Mouse (Mus musculus) heart, adult 2 months (tissue): ENCODE measurements around the gene Cpa3. TPM values are rescaled to one million over a fixed set of nuclear protein-coding genes. Genes with fewer than 3 reads are reported as not detected.
A peak's percentile ranks its signal among the peaks of the same experiment; 100 is the strongest.

ENCODE experiments used
- DNase-seq, 2 experiments: peaks; one replicate each; pipeline ENCODE4 v3.0.0; 2021
- H3K27ac ChIP-seq: fragments of 200-600 bp; 2 replicates; pipeline ENCODE4 v1.8.1; 2022
- H3K27me3 ChIP-seq: fragments of 200-500 bp; 2 replicates; pipeline ENCODE4 v1.6.1; 2012; ENCODE audit warnings: mild to moderate bottlenecking, low read length, inconsistent platforms, mixed read lengths; ENCODE audit not compliant: control insufficient read depth, insufficient read depth
- H3K36me3 ChIP-seq: fragments of 200-500 bp; 2 replicates; pipeline ENCODE4 v1.6.1; 2012; ENCODE audit warnings: low read length, inconsistent platforms; ENCODE audit not compliant: control insufficient read depth, insufficient read depth
- H3K4me1 ChIP-seq: fragments of 200-500 bp; 2 replicates; pipeline ENCODE4 v1.6.1; 2011; ENCODE audit warnings: low read length; ENCODE audit not compliant: control insufficient read depth, insufficient read depth
- H3K4me3 ChIP-seq: fragments of 200-600 bp; 2 replicates; pipeline ENCODE4 v1.8.1; 2022
- H3K79me2 ChIP-seq: fragments of 200-500 bp; replicated peaks from 2 replicates; pipeline ENCODE4 v1.6.1; 2012; ENCODE audit warnings: mild to moderate bottlenecking, inconsistent platforms, low read length, moderate library complexity, mixed read lengths; ENCODE audit not compliant: control insufficient read depth, insufficient read depth
- H3K9ac ChIP-seq: fragments of 200-500 bp; 2 replicates; pipeline ENCODE4 v1.6.1; 2012; ENCODE audit warnings: low read depth, mild to moderate bottlenecking, control low read depth, inconsistent platforms, low read length, mixed read lengths
- CTCF ChIP-seq: fragments of 200-600 bp; IDR thresholded peaks from 2 replicates; pipeline ENCODE4 v1.8.1; 2022; ENCODE audit warnings: antibody characterized with exemption, mild to moderate bottlenecking, moderate library complexity
- EP300 ChIP-seq: fragments of 200-500 bp; IDR thresholded peaks from 2 replicates; pipeline ENCODE4 v1.6.1; 2011; ENCODE audit warnings: low read depth, low read length, control low read depth; ENCODE audit not compliant: insufficient read depth
- POLR2A ChIP-seq: fragments of 200-500 bp; IDR thresholded peaks from 2 replicates; pipeline ENCODE4 v1.6.1; 2011; ENCODE audit warnings: mild to moderate bottlenecking, low read depth, low read length, control low read depth; ENCODE audit not compliant: insufficient read depth
- WGBS: fragments of 180-500 bp; shearing (Covaris S2); methylation state at CpG from one replicate; pipeline ENCODE4 v1.1.7; 2018; 5-methylcytosine and 5-hydroxymethylcytosine counted together
- intact Hi-C: fragments of 180-260 bp; cut with DNase I; formaldehyde crosslinking; loops from one replicate; pipeline ENCODE4 v1.15.1; 2025
- long read RNA-seq: library from polyadenylated mRNA; stranded (forward); transcript quantifications from one replicate; pipeline ENCODE4 v2.0.0, GENCODE M21; 2021
- polyA plus RNA-seq: library from polyadenylated mRNA; depleted of rRNA; stranded (reverse); fragments of >200 nt; gene quantifications from 2 replicates; pipeline ENCODE4 v1.2.3, GENCODE M21; 2012; rRNA removed
- total RNA-seq, 2 experiments: library from RNA; stranded (reverse); gene quantifications; 2 replicates each; pipeline ENCODE4 v1.2.3; 2021

Cpa3 gene
- total RNA-seq (1 to 10 TPM in 1 of 2 experiments, under 1 TPM in 1; 0.96 to 1.1 TPM), polyA plus RNA-seq (1.3 and 2.4 TPM in 2 replicates)
- long read RNA-seq, result 0 reads

DNA sequence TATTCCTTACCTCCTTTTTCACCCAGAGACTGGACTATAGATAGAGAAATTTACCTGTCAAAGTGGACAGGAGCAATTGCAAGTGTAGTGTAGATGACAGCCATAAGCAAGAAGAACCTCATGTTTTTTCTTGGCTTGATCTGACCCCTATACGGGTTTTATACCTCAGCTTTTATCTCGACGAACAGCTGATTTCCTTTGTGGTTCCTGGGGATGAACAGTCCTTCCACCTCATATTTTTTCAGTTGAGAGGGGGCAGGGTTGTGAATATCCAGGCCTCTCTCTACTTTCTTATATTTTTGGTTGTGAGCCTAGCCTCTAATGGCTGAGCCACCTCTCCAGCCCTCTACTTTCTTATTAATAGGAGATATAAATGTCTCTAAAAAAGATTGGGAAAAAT lies at the start of gene Cpa3:
TSS of gene Cpa3 (minus strand) at position 132 of the 400 bp plus-strand sequence.
- Histone ChIP-seq H3K79me2 (no peaks in the 10 kb centered on the region), H3K4me1 (no peaks in the 10 kb centered on the region), H3K4me3 (no peak within 1 kb of the TSS), H3K36me3 (no peaks in the 10 kb centered on the region), H3K27me3 (no peaks in the 10 kb centered on the region), H3K27ac (no peak within 1 kb of the TSS), H3K9ac (no peak within 1 kb of the TSS)
- intact Hi-C loops, result no loop called here
- 41% methylated on average over 3 of the region's 3 CpGs for WGBS
- no peak for TF ChIP-seq EP300
- no peak for TF ChIP-seq POLR2A
- TF ChIP-seq CTCF, result no peak
- no peak for DNase-seq

DNA sequence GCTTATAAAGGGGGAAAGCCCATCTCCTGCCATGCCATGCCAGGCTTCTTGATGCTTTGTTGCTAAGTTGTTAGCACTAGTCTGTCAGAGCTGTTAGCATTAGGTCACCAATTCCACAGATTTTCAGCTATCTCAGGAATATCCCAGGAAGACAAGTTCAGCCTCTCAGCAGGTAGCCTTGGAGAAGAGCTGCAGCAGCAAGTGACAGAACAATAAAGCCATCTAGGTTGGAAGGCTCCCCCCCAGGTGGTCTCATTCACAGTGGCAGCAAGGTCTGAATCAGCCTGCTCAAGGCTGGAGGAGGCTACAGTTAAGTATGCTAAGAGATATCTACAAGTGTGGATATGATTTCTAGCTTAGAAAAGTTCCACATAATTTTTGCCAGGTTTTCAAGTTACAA lies 49.4 kb upstream of the Cpa3 start:
- Histone ChIP-seq H3K79me2 (no peaks in the 10 kb centered on the region), H3K9ac (no peak overlapping the region), H3K36me3 (no peaks in the 10 kb centered on the region), H3K4me1 (no peaks in the 10 kb centered on the region), H3K4me3 (no peak overlapping the region), H3K27ac (no peak overlapping the region), H3K27me3 (no peaks in the 10 kb centered on the region)
- intact Hi-C loops, result no loop called here
- no peak for TF ChIP-seq POLR2A
- DNase-seq, result no peak

DNA sequence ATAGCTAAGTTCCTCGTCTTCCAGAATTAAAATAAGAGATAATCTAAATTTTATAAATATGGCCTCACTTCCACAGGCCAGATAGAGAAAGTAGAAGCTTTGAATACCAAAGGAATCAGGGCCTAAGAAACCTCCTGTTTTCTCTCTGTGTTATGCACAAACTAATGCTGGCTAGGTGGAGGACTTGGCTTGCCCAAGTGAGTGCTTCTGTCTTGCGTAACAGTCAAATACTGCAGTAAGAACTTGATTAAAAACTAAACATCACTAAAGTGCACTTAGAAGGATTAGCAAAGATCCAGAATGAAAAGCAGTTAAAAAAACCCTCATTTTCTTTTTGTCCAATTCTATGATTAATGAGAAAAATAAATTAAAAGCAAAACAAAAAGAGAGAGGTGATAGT lies 46.8 kb upstream of the Cpa3 start:
- no peak for DNase-seq
- H3K27ac ChIP-seq, result no peak overlapping the region
- H3K4me3 ChIP-seq, result no peak overlapping the region
- H3K36me3 ChIP-seq, result no peaks in the 10 kb centered on the region
- H3K4me1 ChIP-seq, result no peaks in the 10 kb centered on the region
- no peaks in the 10 kb centered on the region for H3K79me2 ChIP-seq
- WGBS, result 77% methylated on average over 2 of the region's 2 CpGs
- H3K27me3 ChIP-seq, result no peaks in the 10 kb centered on the region
- TF ChIP-seq CTCF (no peak), EP300 (no peak), POLR2A (no peak)
- no peak overlapping the region for H3K9ac ChIP-seq
- intact Hi-C loops, result no loop called here

DNA sequence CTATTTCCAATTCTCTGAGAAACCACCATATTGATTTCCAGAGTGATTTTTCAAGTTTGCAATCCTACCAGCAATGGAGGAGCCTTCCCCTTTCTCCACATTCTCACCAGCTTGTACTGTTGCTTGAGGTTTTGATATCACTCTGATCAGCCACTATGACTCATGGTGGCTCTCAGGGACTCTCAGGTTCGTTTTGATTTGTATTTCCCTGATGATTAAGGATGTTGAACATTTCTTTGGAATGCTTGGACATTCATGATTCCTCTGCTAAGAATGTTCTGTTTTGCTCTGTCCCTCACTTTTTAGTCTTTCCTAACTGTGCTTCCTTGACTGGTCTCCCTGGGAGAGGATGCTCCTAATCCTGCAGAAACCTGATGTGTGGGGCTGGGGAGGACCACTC lies 39.8 kb upstream of the Cpa3 start:
- Histone ChIP-seq H3K9ac (no peak overlapping the region), H3K4me1 (no peaks in the 10 kb centered on the region), H3K4me3 (no peak overlapping the region), H3K27ac (no peak overlapping the region), H3K27me3 (no peaks in the 10 kb centered on the region), H3K79me2 (no peaks in the 10 kb centered on the region), H3K36me3 (no peaks in the 10 kb centered on the region)
- 41% methylated on average over 1 of the region's 1 CpGs for WGBS
- intact Hi-C loops, result no loop called here
- no peak for DNase-seq
- TF ChIP-seq EP300 (no peak), CTCF (no peak), POLR2A (no peak)

GRCm38 (mm10) chr3:20275633-20276032 lies 33.7 kb upstream of the Cpa3 start, which contains the start of gene Cpb1:
Gene Cpb1 (minus strand): TSS chr3:20275733.
- H3K79me2 ChIP-seq, result no peaks in the 10 kb centered on the region
- H3K4me1 ChIP-seq, result no peaks in the 10 kb centered on the region
- H3K9ac ChIP-seq, result no peak within 1 kb of the TSS
- DNase-seq, result no peak
- H3K27ac ChIP-seq, result no peak within 1 kb of the TSS
- no peak within 1 kb of the TSS for H3K4me3 ChIP-seq
- intact Hi-C loops, result no loop called here
- H3K36me3 ChIP-seq, result no peaks in the 10 kb centered on the region
- no peak for TF ChIP-seq POLR2A
- no peak for TF ChIP-seq CTCF
- no peak for TF ChIP-seq EP300
- WGBS, result 75% methylated on average over 3 of the region's 3 CpGs
- H3K27me3 ChIP-seq, result no peaks in the 10 kb centered on the region

DNA sequence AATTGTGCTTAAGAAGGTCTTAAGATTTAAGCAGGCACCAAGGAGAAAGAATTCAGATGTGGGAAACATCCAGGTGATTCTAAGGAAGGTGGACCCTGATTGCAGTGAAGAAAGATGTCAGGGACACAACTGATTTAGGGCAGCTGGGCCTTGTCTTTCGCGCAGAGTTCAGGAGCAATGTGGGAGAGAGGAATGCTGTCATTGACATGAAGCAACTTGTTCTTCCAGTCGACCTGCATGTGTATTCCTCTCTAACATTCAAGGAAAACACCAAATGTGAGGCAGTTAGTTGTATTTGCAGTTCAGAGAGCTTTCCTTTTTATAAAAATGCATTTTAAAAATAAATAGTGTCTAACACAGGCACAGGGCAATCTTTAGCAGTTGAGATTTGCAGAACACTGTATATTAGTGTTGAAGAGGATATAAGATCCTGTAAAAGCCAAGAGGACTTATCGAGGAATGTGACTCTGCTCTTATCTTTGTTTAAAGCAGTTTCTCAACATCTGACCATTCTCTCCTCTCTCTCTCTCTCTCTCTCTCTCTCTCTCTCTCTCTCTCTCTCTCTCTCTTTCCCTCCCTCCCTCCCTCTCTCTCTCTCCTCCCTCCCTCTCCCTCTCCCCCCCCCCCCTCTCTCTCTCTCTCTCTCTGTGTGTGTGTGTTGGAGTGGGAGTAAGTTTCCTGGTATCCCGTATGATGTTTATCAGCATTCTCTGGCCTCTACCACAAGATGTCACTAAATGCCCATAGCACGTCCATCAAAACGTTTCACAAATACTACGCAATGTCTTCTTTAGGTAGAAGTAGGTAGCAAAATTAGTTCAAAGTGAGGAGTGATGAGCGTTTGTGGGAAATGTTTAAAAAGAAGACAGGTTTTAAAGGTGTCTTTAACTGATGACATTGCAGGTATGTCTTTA lies 12.8 kb upstream of the Cpa3 start:
- Histone ChIP-seq H3K79me2 (no peaks in the 10 kb centered on the region), H3K9ac (no peak overlapping the region), H3K27ac (no peak overlapping the region), H3K27me3 (no peaks in the 10 kb centered on the region), H3K4me3 (no peak overlapping the region), H3K36me3 (no peaks in the 10 kb centered on the region), H3K4me1 (no peaks in the 10 kb centered on the region)
- peak; percentile 23; the same call in 1 of the 2 replicates for TF ChIP-seq CTCF
- no peak for TF ChIP-seq EP300
- no peak for TF ChIP-seq POLR2A
- WGBS, result 29% methylated on average over 9 of the region's 9 CpGs
- no peak for DNase-seq
- intact Hi-C loops, result loop anchor here (10.0 kb wide), 1 partner anchor 260 kb away; no protein-coding TSS in a partner anchor
